Mouse (Mus musculus): ENCODE data around the gene Thap2. TPM values are rescaled to one million over a fixed set of nuclear protein-coding genes. Genes with fewer than 3 reads are reported as not detected.

Gene Thap2
- 5.3 TPM for polyA plus RNA-seq (2014; fragmentation: Illumina TruSeq; extraction: RNeasy Lipid Tissue Mini Kit (QIAGEN cat#74804); ENCODE audit: insufficient read depth, low read depth, low replicate concordance)

DNA sequence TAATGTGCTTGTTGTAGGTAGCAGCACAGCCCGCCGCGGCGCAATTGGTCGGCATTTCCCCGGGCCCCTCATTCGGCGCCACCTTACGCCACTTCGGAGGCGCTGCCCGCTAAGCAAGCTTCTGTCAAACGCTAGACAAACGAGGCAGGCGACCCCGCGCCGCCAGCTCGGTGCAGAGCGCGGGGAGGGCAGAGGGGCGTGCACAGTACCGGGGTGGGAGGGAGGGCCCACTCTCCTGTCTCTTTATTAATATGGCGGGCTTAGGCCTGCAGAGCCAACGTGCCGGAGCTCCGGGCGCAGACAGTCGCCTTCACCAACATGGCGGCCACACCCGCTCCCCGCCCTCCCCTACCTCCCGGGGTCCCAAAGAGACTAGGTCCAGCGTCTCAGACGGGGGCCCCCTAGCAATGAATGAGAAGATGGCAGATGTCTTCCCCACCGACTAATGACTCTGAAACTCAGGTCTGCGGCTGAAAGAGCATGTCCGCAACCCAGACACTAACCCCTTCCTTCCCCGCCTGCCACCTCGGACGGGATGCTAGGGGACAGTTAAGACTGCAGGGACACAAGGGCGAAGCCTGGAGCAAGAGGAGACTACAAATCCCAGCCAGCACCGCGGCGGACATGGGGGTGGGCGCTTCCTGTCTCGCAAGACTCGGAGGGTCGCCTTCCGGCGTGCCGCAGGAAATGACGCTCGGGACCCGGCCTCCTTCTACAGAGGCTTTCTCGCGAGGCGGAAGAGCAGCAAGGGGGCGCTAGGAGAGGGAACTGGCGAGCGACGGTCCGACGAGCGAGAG is at the start of gene Thap2, which contains the start of gene Zfc3h1:
Thap2 (minus strand) TSS at position 223 of the 797 bp plus-strand sequence.
Zfc3h1 (plus strand) TSS at position 739 of the 797 bp plus-strand sequence.

DNA sequence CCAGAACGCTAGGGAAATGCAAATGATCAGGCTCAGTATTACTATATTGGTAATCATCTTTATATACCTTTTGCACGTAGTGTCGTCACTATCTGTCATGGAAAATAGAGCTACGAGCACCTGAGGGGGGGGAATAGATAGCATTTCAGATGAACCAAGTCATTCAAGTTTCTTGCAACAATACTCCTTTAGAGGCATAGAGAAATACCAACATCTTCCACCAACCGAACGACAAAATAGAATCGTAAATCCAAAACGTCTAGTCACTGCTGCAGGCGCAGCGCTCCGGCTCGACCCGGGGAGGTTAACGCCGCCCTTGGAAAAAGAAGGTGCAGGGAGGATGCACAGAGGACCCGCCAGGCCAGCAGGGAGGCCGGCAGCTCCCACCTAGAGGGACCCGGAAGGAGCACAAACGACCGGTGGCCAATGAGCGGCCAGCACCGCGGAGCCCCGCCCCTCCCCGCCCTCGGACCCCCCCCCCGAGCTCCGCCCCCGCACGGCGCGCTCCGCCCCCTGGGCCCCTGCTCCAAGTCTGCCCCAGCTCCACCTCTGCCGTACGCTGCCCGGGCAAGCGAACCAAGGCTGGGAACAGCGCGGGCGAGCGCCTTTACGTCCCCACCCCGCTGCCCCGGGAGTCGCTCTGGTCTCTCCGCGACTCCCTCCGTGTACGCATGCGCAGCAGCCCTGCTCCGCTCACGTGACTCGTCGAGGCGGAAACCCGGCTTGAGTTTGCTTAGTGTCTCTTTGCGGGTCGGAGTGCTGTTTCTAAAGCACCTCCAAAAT is 22.2 kb downstream of the Thap2 start, which contains the start of gene Tmem19:
Tmem19 (minus strand) TSS at position 662 of the 783 bp plus-strand sequence.

Other genes starting within 250 kb of the Thap2 start
- not detected for gene Tph2, start 199.4 kb downstream of the Thap2 start, polyA plus RNA-seq (2014; fragmentation: Illumina TruSeq; extraction: RNeasy Lipid Tissue Mini Kit (QIAGEN cat#74804); ENCODE audit: insufficient read depth, low read depth, low replicate concordance)
- gene Tbc1d15, start 133.0 kb downstream of the Thap2 start, polyA plus RNA-seq (2014; fragmentation: Illumina TruSeq; extraction: RNeasy Lipid Tissue Mini Kit (QIAGEN cat#74804); ENCODE audit: insufficient read depth, low read depth, low replicate concordance), result 18.0 TPM
- 27.7 TPM for gene Rab21, start 68.8 kb downstream of the Thap2 start, polyA plus RNA-seq (2014; fragmentation: Illumina TruSeq; extraction: RNeasy Lipid Tissue Mini Kit (QIAGEN cat#74804); ENCODE audit: insufficient read depth, low read depth, low replicate concordance)
- gene Tmem19, start 21.9 kb downstream of the Thap2 start, polyA plus RNA-seq (2014; fragmentation: Illumina TruSeq; extraction: RNeasy Lipid Tissue Mini Kit (QIAGEN cat#74804); ENCODE audit: insufficient read depth, low read depth, low replicate concordance), result 12.6 TPM
- 19.7 TPM for gene Zfc3h1, start 516 bp upstream of the Thap2 start, polyA plus RNA-seq (2014; fragmentation: Illumina TruSeq; extraction: RNeasy Lipid Tissue Mini Kit (QIAGEN cat#74804); ENCODE audit: insufficient read depth, low read depth, low replicate concordance)
- gene A930009A15Rik, start 185.5 kb upstream of the Thap2 start, polyA plus RNA-seq (2014; fragmentation: Illumina TruSeq; extraction: RNeasy Lipid Tissue Mini Kit (QIAGEN cat#74804); ENCODE audit: insufficient read depth, low read depth, low replicate concordance), result not detected
- 0.10 TPM for gene Lgr5, start 203.3 kb upstream of the Thap2 start, polyA plus RNA-seq (2014; fragmentation: Illumina TruSeq; extraction: RNeasy Lipid Tissue Mini Kit (QIAGEN cat#74804); ENCODE audit: insufficient read depth, low read depth, low replicate concordance)

Measured in lung, adult 10 weeks (tissue).